Mouse (Mus musculus) adipocyte (in vitro differentiated cells): ENCODE measurements around the gene Camkk2.

Experiments used
- DNase-seq: peaks from one replicate; pipeline ENCODE4 v3.0.0-alpha.2; 2016; ENCODE audit warnings: low spot score

Gene Camkk2

GRCm38 (mm10) chr5:122698041-122698700 lies 81.0 kb downstream of the Camkk2 start:
- no peak for DNase-seq

GRCm38 (mm10) chr5:122695516-122695915 lies 83.7 kb downstream of the Camkk2 start:
- DNase-seq, result no peak

- no peak for DNase-seq
Measured at GRCm38 (mm10) chr5:122693431-122694207, 85.6 kb downstream of the Camkk2 start.

DNA sequence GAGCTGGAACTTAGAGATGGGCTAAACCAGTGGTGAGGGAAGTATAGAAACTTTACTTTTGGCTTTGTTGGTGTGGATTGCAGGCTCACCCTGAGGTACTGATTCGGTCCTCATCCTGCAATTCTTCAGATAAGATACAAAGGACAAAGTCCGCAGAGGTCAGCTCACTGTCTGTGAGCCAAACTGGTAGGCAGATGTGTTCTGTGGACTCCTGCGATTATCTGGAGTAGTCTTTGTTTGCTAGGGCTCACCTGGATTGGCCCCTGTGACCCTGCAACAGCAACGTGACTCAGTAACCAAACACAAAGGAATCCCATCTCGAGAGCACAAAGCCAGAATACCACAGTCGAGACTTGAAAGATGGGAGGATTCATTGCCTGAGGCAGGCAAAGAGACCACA lies 88.7 kb downstream of the Camkk2 start:
- no peak for DNase-seq

- DNase-seq, result no peak
Measured at GRCm38 (mm10) chr5:122689153-122689552, 90.1 kb downstream of the Camkk2 start.

- no peak for DNase-seq
Measured at GRCm38 (mm10) chr5:122687391-122687790, 91.8 kb downstream of the Camkk2 start.

- DNase-seq, result no peak
Measured at GRCm38 (mm10) chr5:122683926-122684325, 95.3 kb downstream of the Camkk2 start.

DNA sequence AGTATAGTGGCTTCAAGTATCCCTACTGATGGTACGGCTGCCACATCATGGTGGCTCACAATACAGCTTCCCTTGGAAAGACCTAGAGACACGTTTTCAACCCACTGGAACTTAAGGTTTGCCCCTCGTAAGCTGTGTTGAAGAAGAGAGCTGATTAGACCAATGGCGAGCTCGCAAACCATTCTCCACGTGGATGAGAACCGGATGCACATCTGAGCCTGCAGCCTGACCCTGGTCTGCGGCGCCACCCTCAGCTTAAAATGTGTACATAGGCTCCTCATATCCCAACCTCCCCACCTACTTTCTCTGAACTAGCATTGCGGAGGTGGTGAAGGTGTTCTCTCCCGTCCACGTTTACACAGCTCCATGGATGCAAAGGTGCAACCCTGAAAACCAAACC lies 97.9 kb downstream of the Camkk2 start:
- DNase-seq, result no peak
